Mouse (Mus musculus) layer of hippocampus, adult 2 months (tissue): ENCODE measurements around the gene Dazap1. TPM values are rescaled to one million over a fixed set of nuclear protein-coding genes. Genes with fewer than 3 reads are reported as not detected.

ENCODE experiments used
- DNase-seq, 2 experiments: peaks; one replicate each; pipeline ENCODE4 v3.0.0; 2022; ENCODE audit warnings: low spot score in 2 of 2
- H3K27ac ChIP-seq: fragments of 200-600 bp; 2 replicates; pipeline ENCODE4 v1.8.1; 2022
- H3K4me3 ChIP-seq: fragments of 200-600 bp; 2 replicates; pipeline ENCODE4 v1.8.1; 2022; ENCODE audit warnings: mild to moderate bottlenecking
- CTCF ChIP-seq: fragments of 200-600 bp; conservative IDR thresholded peaks from 2 replicates; pipeline ENCODE4 v1.8.1; 2022; ENCODE audit warnings: antibody characterized with exemption, mild to moderate bottlenecking, moderate library complexity
- total RNA-seq, 2 experiments: library from RNA; stranded (reverse); gene quantifications; 2 replicates each; pipeline ENCODE4 v1.2.3; 2021

The Dazap1 gene
- total RNA-seq, 2 experiments from 2014 or later, result 91.2 to 95.4 TPM

GRCm38 (mm10) chr10:80288097-80288496 is 26.8 kb downstream of the Dazap1 start:
- no peak for TF ChIP-seq CTCF
- no peak overlapping the region for H3K27ac ChIP-seq
- H3K4me3 ChIP-seq, result no peak overlapping the region
- DNase-seq, result no peak

- peak; percentile 57 for TF ChIP-seq CTCF
- no peak for DNase-seq
- H3K27ac ChIP-seq, result no peak overlapping the region
These were observed 27.4 kb downstream of the Dazap1 start for GRCm38 (mm10) chr10:80288657-80289056.

GRCm38 (mm10) chr10:80292251-80293146 is 31.2 kb downstream of the Dazap1 start, which contains the start of gene Rps15:
TSS of gene Rps15 (plus strand) at chr10:80292453.
- peak; percentile 80 for TF ChIP-seq CTCF
- peak within 1 kb of the TSS; percentile 96 for H3K27ac ChIP-seq
- DNase-seq, result peak; percentile 93
- H3K4me3 ChIP-seq, result peak within 1 kb of the TSS; percentile 97

More at GRCm38 (mm10) chr10:80288657-80289056, 27.4 kb downstream of the Dazap1 start:
- H3K4me3 ChIP-seq, result no peak overlapping the region

- peak overlapping the region; percentile 97 for H3K4me3 ChIP-seq
- no peak for DNase-seq
- TF ChIP-seq CTCF, result peak; percentile 30
- H3K27ac ChIP-seq, result peak overlapping the region; percentile 96
These were observed 32.0 kb downstream of the Dazap1 start for GRCm38 (mm10) chr10:80293325-80293724.

GRCm38 (mm10) chr10:80294311-80294710 is 33.0 kb downstream of the Dazap1 start:
- Histone ChIP-seq H3K27ac (no peak overlapping the region; the same call in 1 of the 2 replicates), H3K4me3 (no peak overlapping the region)
- no peak for DNase-seq
- no peak for TF ChIP-seq CTCF

GRCm38 (mm10) chr10:80294788-80295303 is 33.6 kb downstream of the Dazap1 start:
- no peak for DNase-seq
- TF ChIP-seq CTCF, result no peak
- peak overlapping the region; percentile 87 for H3K27ac ChIP-seq
- H3K4me3 ChIP-seq, result no peak overlapping the region

- peak; percentile 87 for TF ChIP-seq CTCF
- DNase-seq, result peak; percentile 75 to 83
- peak within 1 kb of the TSS; percentile 75 for H3K4me3 ChIP-seq
- peak within 1 kb of the TSS; percentile 87 for H3K27ac ChIP-seq
These were observed 34.5 kb downstream of the Dazap1 start, which contains the start of gene Apc2 for GRCm38 (mm10) chr10:80295618-80296425. TSS of gene Apc2 (plus strand) at chr10:80295977.

GRCm38 (mm10) chr10:80296824-80297223 is 35.5 kb downstream of the Dazap1 start:
- TF ChIP-seq CTCF, result no peak
- Histone ChIP-seq H3K27ac (peak overlapping the region; percentile 87), H3K4me3 (peak overlapping the region; percentile 75)
- DNase-seq, result no peak

GRCm38 (mm10) chr10:80297526-80298133 is 36.3 kb downstream of the Dazap1 start:
- no peak for DNase-seq
- no peak for TF ChIP-seq CTCF
- Histone ChIP-seq H3K4me3 (peak overlapping the region; percentile 8), H3K27ac (peak overlapping the region; percentile 87)

GRCm38 (mm10) chr10:80298571-80299281 is 37.4 kb downstream of the Dazap1 start:
- TF ChIP-seq CTCF, result 0 out of 2 replicates have a peak, but pooled peaks have one; percentile 5
- peak overlapping the region; percentile 80 for H3K4me3 ChIP-seq
- H3K27ac ChIP-seq, result peak overlapping the region; percentile 98
- peak; percentile 92 to 94 for DNase-seq

- Histone ChIP-seq H3K27ac (peak overlapping the region; percentile 98), H3K4me3 (peak overlapping the region; percentile 80)
- TF ChIP-seq CTCF, result no peak
- no peak for DNase-seq
These were observed 38.0 kb downstream of the Dazap1 start for GRCm38 (mm10) chr10:80299301-80299700.

- Histone ChIP-seq H3K27ac (peak overlapping the region; percentile 98), H3K4me3 (peak overlapping the region; percentile 80)
These were observed 38.5 kb downstream of the Dazap1 start for GRCm38 (mm10) chr10:80299824-80300223.

More at GRCm38 (mm10) chr10:80299824-80300223, 38.5 kb downstream of the Dazap1 start:
- TF ChIP-seq CTCF, result no peak
- DNase-seq, result no peak
